Mouse (Mus musculus) adrenal gland, adult 2 months (tissue): ENCODE measurements around the gene Ndufaf4. TPM values are rescaled to one million over a fixed set of nuclear protein-coding genes. Genes with fewer than 3 reads are reported as not detected.
A peak's percentile ranks its signal among the peaks of the same experiment; 100 is the strongest.
"Not testable (repeated sequence)": the region's sequence is repeated elsewhere in the genome, so short reads cannot be mapped to it uniquely, and the experiment has no call there.

ENCODE experiments used
- DNase-seq: peaks from one replicate; pipeline ENCODE4 v3.0.0; 2021
- long read RNA-seq: library from polyadenylated mRNA; stranded (forward); transcript quantifications from one replicate; pipeline ENCODE4 v2.0.0, GENCODE M21; 2021
- polyA plus RNA-seq: library from polyadenylated mRNA; depleted of rRNA; stranded (reverse); fragments of >200 nt; gene quantifications from 2 replicates; pipeline ENCODE4 v1.2.3, GENCODE M21; 2012; rRNA removed
- total RNA-seq, 2 experiments: library from RNA; stranded (reverse); gene quantifications; 2 replicates each; pipeline ENCODE4 v1.2.3; 2021

Ndufaf4 gene
- total RNA-seq: 10 to 100 TPM; 34.9 to 44.6 TPM
- 5.1 and 5.7 TPM in 2 replicates for polyA plus RNA-seq
- long read RNA-seq, transcript Ndufaf4-202 (2 exons, 2,358 nt): minor isoform, 8 of 43 reads
- long read RNA-seq, transcript Ndufaf4-201 (3 exons, 3,632 nt): major isoform, 31 of 43 reads
- long read RNA-seq, partial matches to known transcripts: 0 of 43 reads
- long read RNA-seq, other reads (novel, unspliced or antisense): 3 of 43 reads

GRCm38 (mm10) chr4:24897851-24898515, at the start of gene Ndufaf4:
Gene Ndufaf4 (plus strand): TSS chr4:24898083.
- peak; percentile 98 for DNase-seq

GRCm38 (mm10) chr4:24850401-24851325, 47.2 kb upstream of the Ndufaf4 start, which contains the start of gene Klhl32:
Gene Klhl32 (minus strand): TSS chr4:24851124.
- DNase-seq: peak; percentile 90

- no peak for DNase-seq
Observed at GRCm38 (mm10) chr4:24865691-24866090, 32.2 kb upstream of the Ndufaf4 start.

GRCm38 (mm10) chr4:24869230-24869629, 28.7 kb upstream of the Ndufaf4 start:
- no peak for DNase-seq

- DNase-seq: not testable (repeated sequence)
Observed at GRCm38 (mm10) chr4:24889386-24889785, 8.5 kb upstream of the Ndufaf4 start.

GRCm38 (mm10) chr4:24892293-24892692, 5.6 kb upstream of the Ndufaf4 start:
- not testable (repeated sequence) for DNase-seq

- no peak for DNase-seq
Observed at GRCm38 (mm10) chr4:24894625-24895024, 3.3 kb upstream of the Ndufaf4 start.

GRCm38 (mm10) chr4:24896829-24897228, 1.1 kb upstream of the Ndufaf4 start:
- DNase-seq: peak; percentile 9

- no peak for DNase-seq
Observed at GRCm38 (mm10) chr4:24897351-24897750, 532 bp upstream of the Ndufaf4 start.

- DNase-seq: no peak
Observed at GRCm38 (mm10) chr4:24898636-24899035, 753 bp downstream of the Ndufaf4 start.

GRCm38 (mm10) chr4:24899146-24899545, 1.3 kb downstream of the Ndufaf4 start:
- no peak for DNase-seq

GRCm38 (mm10) chr4:24907745-24908144, 9.9 kb downstream of the Ndufaf4 start:
- no peak for DNase-seq

- DNase-seq: no peak
Observed at GRCm38 (mm10) chr4:24915631-24916030, 17.7 kb downstream of the Ndufaf4 start.

GRCm38 (mm10) chr4:24920006-24920577, 22.2 kb downstream of the Ndufaf4 start:
- no peak for DNase-seq

GRCm38 (mm10) chr4:24924726-24925125, 26.8 kb downstream of the Ndufaf4 start:
- no peak for DNase-seq

- no peak for DNase-seq
Observed at GRCm38 (mm10) chr4:24928260-24928780, 30.4 kb downstream of the Ndufaf4 start.

- DNase-seq: no peak
Observed at GRCm38 (mm10) chr4:24928926-24929325, 31.0 kb downstream of the Ndufaf4 start.

- no peak for DNase-seq
Observed at GRCm38 (mm10) chr4:24942728-24943424, 45.0 kb downstream of the Ndufaf4 start.
